Mouse (Mus musculus) c-Kit-negative CD71-positive TER-119-positive erythroid progenitor cells, embryonic 14.5 days (primary cell): ENCODE data around the gene Adamts17.

ENCODE experiments used
- DNase-seq: peaks from one replicate; pipeline ENCODE4 v3.0.0-alpha.2; 2013; ENCODE audit warnings: low read depth, low spot score

The Adamts17 gene

DNA sequence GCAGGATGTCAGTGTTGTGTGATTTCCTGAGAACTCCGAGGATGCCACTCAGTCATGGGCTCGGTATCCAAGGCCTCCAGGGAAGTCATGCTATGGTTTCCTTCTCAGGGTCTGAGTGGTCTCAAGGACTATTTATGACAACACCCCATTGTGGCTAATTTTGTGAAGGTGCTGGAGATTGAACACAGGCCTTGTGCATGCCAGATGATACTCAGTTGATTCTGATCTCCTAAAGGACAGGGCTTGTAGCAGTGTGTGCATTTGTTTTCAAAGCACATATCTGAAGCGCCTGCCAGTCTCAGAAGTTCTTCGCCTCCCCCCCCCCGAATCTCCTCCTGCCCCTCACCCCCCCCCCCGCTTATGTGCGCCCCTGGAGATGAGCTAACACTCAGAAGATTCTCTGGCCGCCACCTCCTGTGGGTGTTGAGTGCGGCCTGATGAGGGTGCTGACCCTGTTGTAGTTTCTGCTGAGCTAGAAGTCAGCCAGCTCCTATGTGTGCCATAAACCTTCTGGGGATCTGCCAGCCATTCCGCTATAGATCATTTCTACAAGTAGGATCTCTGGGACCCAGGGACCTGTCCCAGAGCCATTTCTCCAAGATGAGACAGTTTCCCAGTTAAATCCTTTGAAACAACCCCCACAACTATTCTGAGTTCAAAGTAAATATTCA, 232.6 kb downstream of the Adamts17 start:
- DNase-seq = no peak

DNA sequence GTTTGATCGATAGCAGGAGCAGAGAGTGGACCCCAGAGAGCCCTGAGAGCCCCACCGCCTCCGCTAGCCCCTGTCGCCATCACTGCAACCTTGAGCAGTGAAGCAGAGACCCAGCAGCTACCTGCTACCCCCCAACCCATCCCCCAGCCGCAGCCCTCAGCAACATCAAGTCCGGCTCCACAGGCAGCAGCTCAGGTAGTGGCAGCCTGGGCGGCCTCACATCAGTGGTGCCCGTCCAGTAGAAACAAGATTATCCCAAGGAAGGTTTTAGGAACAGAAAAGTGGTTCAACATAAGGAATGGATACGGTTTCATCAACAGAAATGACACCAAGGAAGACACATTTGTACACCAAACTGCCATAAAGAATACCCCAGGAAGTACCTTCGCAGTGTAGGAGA, 243.2 kb downstream of the Adamts17 start:
- no peak for DNase-seq

DNA sequence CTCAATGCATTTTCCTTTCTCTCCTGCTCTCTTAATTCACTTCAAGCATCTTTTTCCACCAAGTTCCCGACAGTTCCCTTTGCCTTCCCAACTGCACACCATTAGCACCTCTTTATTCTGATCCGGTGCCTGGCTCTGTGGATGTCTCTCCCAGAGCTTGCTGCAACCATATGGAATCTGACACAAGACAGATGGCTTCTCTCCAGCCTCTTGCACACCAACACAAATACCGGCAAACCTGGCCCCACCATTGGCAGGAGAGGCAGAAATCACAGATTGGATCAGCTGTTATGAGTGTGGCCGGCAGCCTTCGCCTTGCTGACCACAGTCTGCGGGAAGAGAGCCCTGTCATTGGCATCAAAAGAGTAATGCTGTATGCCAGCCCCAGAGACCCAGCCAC, 248.2 kb downstream of the Adamts17 start:
- DNase-seq = no peak

DNA sequence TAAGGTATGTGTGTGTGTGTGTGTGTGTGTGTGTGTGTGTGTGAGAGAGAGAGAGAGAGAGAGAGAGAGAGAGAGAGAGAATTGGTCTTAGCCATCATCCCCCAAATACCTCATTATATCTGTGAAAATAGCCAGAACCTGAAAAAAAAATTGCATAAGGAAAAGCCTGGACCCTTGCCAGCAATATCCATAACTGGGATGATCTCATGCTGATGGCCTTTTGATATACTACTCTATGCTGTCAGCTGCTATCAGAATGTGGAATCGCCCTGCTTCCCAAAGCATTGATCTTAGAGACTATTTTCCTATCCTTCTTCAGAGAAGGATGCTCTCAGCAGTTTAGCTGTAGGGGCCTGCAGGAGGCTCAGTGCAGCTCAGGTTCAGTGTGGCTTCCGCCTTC, 257.6 kb downstream of the Adamts17 start:
- no peak for DNase-seq

DNA sequence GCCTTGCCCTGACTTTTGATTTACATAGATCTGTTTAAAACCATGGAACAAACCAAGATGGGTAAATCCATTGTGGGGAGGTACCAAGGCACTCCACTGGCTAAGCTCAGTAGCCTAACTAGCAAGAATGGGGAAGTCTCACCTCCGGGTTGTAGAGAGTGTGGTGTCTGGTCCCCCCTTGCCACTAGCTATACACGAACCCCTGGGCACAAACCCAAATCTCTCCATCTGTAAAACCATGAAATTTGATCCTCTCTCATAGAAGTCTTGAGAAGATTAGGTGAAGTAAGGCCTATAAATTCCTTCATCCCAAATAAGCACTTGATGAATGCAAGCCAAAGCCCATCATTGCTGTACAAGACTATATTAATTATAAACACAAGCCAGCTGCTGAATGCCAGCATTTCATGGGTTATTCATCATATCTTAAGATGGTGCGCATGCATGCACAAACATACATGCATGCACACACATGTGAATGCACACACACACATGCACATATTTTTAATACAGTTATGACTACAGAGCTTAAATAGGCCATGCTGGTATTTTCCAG, 262.0 kb downstream of the Adamts17 start:
- no peak for DNase-seq

DNA sequence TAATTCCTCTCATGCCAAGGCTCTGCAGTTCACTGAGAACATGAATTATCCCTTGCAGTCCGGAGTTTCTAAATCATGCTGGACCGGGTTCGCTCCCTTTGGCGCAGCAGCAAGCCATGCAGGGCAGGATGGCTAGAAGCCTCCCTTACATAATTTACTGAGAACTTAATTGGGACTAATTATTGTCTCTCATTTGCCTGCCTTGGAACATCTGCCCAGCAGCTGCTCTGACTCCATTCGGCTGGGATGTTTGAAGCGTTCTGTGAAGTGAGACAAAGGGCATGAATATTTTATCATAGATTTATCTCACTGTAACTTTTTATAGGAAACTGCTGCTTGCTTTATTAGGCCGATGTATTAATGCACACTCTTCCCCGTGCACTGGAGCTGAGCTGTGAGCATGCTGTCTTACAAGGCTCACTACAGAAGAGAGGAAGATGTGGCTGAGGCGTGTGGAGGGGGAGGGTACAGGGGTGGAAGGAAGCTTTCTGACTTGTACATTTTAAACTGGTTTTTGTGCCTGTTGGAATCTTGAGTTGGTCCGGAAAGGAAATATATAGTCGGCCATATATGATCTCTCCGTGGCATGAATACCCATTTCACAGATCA, 271.1 kb downstream of the Adamts17 start:
- DNase-seq = no peak

DNA sequence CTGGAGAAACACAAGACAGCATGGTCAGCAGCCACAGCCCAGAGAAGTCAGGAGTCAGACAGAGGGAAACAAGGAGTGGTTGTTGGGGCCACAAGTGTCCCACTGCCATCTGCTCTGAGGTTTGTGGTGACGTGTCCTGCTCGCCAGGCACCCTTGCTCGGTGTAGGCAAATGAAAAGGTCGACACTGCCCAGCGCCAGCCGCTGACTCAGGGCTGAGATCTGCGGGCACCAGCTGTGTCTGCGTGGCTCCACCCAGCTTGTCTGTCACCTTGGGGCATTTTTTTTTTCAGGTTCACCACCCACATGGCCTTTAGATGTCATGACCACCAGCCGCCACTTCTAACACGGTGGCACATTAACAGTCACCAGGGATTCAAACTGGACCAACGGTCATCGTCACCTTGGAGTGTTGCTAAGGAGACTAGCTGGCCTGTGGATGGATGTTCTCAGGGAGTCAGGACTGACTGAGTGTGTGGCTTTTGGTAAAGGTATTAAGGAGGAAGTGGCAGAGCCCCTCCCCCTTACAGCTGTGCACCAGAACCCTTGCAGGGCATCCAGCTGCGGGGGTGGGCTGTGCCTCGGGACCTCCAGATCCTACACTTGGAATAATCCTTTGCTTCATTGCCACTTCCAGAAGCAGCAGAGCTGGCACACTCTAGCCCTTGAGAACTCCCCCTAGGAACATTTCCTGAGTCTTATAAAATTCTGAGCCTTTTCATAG, 273.1 kb downstream of the Adamts17 start:
- DNase-seq = no peak

DNA sequence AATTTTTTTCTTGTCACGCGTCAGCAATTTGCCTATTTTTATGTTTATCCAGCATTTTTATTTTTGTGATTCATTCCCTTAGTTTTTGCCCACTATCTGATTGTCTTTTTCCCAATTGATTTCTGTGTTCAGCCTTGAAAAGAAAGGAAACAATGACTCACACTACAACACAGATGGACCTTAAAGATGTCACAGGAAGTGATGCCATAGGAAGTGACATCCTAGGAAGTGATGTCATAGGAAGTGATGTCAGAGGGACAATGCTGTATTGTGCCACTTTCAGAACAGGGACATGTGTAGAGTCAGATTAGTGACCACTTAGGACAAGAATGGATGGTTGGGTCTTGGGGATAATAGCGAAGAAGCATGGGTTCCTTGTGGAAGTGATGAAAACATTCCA, 274.5 kb downstream of the Adamts17 start:
- DNase-seq = no peak

DNA sequence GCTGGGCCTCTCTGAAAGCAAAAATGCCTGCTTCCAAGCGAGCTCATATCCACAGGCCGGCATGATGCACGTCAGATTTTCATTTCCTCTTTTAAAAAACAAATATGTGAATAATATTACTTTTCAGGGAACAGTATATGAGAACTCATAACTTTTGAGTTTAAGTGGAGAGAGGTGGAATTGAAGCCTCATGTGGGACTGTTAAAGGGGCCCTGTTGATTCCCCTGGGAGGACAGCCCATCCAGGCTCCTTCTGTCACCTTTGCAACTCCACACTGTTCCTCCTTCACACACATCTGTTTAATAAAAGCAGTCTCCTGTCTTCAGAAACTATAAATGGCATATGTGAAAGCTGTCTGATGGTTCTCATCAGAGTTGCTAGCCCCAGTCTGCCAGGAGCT, 275.5 kb downstream of the Adamts17 start:
- DNase-seq = no peak

DNA sequence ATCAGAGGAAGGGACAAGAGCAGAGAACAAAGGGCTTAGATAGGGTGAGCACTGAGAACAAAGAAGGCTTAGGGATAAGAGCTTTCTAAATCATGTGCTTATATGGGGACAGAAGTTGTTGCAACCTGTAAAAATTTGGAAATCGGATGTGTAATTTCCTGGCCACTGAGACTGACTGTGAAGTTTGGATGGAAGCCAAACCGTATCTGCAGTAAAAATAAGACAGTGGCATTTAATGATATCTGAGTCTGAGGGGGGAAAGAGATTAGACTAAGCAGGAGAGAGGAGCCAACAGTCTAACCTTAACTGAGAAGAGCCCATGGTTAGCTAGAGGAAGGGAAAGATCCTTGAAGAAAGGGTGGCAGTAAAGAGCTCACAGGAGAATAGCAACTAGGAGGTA, 295.6 kb downstream of the Adamts17 start:
- DNase-seq = no peak

DNA sequence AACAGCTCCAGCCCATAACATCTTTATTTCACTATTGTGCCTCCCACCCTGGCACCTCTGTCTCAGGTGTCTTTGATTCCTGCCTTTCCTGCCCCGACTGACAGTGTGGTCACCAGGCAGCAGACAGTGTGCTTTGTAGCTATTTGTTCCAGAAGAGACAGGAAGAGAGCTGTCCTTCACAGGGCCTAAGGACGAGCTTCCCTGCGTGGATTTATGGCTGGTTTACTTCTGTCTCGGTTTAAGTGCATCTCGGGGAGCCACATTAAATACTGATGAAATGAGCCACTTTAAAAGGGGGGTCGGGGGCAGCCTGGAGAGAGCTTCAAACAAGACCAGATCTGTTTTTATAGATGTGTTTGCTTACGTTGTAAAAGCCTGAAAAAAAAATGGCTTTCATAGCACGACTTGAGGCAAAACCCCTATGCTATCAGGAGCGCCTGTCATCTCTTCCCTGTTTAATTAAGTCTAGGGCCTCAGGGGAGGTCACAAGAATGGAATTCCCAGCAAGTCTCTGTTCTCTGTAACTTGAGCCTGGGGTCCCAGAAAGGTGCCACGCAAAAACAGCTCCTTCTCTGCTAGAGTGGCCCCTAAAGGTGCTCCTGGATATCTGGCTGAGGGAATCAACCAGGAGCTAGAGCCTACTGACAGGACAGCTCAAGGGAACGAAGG, 302.9 kb downstream of the Adamts17 start:
- DNase-seq = no peak

DNA sequence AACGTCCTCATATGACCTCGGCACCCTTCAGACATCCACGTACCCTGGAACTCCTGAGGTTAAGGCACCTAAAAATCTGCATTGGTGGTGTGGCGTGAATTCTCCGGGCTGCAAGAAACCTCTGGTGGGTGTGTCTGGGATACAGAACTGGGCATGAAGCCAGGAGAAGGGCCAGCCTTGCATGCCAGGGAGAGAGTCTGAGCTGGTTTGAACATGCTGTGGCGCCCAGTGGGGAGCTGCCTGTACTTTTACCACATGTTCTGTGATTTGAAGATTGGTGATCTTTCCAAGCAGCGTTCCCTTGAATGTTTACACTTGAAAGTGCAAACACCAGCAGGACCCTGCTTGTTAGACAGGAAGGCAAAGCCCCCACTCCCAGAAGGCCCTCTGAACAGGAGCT, 306.2 kb downstream of the Adamts17 start:
- no peak for DNase-seq

DNA sequence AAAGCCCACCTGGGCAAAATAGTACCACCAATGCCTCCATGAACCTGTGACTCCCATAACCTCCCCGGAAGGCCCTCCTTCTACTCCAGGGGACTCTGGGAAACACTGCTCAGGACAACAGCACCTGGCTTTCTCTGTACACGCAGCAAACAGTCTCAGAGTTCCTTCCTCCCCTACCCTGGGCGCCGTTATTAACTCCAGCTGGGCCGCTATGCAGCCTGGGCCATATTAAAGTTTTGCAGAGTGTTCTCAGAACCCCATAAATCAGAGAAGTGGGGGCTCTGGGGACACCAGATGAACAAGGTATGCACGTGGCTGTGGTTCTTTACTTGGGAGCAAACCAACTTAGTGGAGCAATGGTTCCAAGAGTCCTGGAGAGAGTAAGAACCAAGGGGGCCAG, 306.6 kb downstream of the Adamts17 start:
- DNase-seq = no peak

DNA sequence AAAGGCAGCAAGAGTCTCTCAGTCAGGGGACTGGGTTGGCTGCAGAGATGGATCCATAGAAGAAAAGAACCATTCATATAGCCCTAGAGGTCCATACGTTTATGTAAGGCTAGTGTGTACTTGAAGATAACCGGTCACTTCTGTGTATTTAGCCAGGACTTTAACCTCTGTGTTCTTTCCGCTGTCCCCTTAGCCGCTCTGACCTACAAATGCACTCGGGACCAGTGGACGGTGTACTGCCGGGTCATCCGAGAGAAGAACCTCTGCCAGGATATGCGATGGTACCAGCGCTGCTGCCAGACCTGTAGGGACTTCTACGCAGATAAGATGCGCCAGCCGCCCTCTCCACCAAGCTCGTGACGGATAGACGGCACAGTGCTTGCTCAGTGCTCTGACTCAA, 310.2 kb downstream of the Adamts17 start:
- DNase-seq = no peak

DNA sequence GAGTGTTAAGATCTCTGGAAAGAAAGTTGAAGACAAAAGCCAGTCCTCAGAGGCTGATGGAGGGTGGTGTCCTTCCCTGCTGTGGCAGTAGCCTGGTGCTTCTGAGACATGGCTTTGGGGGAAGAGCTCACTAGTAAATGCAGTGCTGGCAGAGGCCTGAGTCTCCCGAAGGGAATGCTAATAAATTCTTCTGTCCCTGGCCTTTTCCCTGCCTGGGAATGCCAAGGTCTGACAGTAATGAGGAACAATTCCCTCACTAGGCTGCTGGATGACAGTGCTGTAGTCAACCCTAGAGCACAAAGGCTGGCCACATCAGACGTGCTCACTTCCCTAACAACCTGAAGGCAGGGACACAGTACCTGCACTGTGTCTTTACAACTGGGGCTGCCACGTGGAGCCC, 313.1 kb downstream of the Adamts17 start:
- DNase-seq = no peak

DNA sequence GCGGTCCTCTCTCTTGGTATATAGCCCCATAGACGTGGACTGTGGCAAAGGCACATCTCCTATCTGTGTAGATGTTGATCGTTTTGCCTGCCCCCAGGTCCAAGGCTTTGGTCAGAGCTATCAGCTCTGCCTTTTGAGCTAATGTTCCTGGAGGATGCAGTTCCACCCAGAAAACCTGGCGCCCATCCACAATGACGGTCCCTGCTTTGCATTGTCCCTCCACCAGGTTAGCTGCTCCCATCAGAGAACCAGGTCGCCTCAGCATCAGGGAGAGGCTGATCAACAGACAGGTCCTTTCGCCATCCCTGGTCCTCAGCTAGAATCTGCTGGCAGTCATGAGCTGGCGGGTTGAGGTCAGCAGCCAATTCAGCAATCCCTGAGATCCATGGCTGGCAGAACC, 322.6 kb downstream of the Adamts17 start:
- no peak for DNase-seq

DNA sequence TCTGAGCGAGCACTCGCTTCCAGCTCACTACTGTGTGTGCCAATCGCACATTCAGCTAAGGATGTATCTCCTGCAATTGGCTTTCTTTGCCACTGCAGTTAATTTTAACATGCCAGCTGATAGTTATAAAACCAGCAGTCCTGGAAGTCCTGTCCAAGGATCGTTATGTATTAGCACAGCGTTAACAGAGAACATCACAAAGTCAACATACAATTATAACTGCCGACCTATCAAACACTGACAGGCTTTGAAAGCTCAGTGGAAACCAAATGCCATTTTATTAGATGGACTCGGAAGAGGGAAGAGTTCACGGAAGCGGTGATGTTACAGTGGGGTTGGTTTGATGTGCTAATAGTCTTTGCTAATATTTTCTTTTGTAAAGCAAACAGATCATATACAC, 328.8 kb downstream of the Adamts17 start:
- no peak for DNase-seq

DNA sequence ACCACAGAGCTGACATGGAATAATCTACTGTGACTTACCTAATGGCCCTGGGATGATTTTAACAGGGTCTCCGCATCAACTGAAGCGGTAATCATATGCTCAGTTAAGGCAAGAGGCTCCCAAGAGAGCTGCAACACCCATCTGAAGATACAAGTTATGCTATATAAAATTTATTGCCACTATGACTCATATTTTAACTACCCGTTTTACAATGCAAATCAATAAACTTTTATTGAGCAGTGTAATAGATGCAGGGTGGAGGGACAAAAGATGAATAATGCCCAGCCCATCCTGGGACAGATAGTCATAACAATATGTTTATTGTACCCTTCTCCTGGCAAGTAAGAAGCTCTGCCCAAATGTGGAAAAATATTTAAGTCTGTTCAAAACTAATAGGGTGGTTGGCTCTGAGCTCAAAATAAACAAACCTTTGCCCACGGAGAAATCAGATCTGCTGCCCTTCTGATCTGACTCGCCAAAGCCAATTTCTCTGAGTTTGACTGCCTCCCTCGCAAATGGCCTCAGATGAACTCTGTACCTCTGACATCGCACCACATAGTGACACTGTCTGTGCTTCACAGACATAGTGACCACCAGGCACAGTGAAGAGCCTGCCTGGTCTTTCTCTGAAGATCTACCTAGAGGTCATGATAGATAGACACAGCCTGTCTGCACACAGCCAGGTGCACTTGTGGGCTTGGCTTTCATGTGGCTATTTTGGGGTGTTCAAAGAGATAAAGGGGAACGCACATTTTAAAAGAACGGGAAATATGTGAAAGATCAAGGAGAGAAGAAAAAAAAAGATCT, 329.4 kb downstream of the Adamts17 start:
- DNase-seq = no peak

DNA sequence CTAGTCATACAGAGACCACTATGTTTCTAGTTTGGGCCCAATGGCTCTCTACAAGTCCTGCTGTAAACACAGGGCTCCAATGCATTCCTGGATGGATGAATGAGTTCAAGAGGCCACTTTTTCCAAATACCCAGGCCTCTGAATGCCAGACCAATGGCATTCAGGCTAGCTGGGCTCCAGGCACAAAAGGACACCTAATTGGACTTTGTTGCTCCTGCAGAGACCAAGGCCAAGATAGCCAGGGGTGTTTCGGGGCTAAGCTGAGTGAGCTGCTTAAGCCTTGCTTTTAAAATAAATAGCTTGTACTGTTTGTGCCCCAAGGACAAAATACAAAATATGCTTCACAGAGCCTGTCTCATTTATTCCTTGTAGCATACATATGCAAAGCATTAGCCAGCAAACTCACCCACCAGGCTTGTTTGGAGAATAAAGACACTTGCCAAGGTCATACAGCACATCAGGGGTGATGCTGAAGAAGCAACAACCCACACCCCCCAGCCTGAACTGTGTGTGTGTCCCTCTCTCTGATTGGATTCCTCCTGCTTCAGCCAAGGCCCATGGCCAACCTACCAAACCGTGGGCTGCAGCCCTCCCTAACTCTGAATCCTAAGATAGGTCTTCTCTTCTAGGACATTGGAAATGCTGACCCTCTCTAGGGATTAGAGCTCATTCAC, 334.1 kb downstream of the Adamts17 start:
- DNase-seq = no peak

DNA sequence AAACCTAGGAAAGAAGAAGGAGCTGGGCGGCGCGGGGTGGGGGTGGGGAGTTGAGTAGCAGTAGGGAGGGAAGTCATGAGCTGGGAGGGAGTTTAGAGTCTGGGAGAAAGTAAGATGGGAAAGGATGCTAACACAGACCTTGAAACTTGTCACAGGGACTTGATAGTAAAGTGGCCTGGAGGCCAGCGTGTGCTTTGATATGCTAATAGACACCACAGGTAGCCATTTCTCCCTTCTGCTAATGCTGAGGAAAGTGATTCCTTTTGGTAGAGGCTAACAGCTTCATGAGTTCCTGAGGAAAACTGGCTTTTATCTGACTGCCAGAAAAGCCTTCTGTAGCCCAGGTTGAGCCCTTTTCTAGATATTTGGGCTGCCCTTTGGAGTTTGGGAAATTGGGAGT, 344.3 kb downstream of the Adamts17 start:
- DNase-seq = no peak

DNA sequence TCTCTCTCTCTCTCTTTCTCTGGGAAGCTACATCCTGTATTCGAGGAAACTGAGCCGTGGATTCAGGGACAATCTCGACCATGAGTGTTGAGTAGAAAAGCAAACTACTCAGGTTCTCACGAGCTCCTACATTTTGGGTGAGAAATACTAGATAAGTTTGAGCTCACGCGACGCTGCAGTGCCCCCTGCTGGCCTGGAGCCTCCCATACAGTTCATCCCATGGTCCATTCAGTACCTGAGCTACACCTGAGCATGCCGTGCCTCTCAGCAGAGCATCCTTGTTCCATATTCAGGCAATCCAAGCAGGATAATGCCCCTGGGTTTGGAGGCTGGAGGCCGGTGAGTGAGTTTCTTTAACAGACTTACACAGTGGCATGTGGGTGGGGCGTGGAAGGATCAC, 359.9 kb downstream of the Adamts17 start:
- DNase-seq = no peak
